Mouse (Mus musculus) ZHBTc4 (cell line): ENCODE data around the gene Rrnad1.
"Not testable (repeated sequence)": the region's sequence is repeated elsewhere in the genome, so short reads cannot be mapped to it uniquely, and the experiment has no call there.

Source experiments
- DNase-seq: peaks from one replicate; pipeline ENCODE4 v3.0.0-alpha.2; 2011; ENCODE audit warnings: low read depth, low spot score

The Rrnad1 gene

GRCm38 (mm10) chr3:87918551-87918950 lies 12.0 kb downstream of the Rrnad1 start:
- no peak for DNase-seq

GRCm38 (mm10) chr3:87916990-87917389 lies 13.5 kb downstream of the Rrnad1 start:
- no peak for DNase-seq

- no peak for DNase-seq
These were observed 16.6 kb downstream of the Rrnad1 start for GRCm38 (mm10) chr3:87913891-87914290.

DNA sequence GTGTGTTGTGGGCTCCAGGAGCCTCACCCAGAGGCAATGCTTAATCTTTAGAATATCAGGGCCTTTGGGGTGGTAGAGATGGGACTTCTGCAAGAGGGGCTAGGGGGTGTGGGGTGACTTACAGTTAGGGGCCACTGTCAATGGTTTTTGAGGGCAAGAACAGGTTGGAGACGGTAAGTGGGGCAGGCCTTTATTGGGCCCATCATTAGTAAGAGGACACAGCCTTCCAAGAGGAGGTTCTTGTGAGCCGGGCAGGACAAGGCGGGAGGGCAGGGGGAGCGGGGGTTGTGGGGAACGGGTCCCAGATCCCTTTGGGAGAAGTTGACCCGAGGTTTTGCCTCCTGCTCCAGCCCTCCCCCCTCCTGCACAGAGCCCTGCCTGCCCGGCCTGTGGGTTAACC lies 17.0 kb downstream of the Rrnad1 start:
- no peak for DNase-seq

DNA sequence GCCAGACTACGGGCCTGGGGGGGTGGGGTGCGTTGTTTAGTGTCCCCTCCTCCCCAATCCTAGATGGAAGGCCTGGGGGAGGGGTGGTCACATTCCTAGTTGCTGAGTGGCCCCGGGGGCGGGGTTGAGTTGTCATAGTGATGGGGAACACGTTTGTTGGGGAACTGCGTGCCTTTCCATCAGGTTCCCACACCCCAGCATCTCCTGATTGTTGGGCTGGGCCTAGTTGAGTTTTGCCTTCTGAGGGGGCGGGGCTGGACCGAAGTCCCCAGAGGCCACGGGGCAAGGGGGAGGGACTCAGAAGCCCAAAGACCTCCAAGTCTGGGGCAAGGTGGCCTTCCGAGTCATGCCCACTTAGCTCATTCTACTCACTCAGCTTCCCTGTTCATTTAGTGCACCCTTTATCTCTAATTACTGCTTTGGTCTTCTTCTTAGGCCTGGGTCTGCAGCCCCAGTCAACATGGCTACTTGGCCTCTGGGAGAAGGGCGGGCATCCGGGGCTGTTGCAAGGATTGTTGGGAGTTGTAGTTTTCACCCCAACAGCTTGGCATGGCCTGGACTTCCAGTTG lies 19.9 kb downstream of the Rrnad1 start:
- peak; percentile 96 for DNase-seq

DNA sequence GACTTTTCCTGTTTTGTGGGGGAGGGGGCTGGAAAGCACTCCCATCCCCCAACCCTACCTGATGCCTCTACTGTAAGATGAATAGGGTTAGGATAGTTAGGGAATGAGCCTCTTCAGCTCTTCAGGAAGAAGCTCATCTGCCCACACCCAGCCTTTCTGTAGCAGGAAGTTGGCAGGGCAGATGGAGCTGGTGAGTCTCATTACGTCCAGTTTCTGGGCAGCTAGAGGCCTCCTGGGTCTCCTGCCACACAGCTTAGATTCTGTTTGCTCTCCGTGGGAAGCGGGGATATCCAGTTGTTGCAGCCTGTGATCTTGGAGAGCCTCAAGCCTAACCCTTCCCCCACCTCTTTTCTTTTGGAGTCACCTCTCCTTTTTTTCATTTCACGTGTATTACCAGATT lies 20.6 kb downstream of the Rrnad1 start:
- DNase-seq: no peak

- DNase-seq: no peak
These were observed 21.1 kb downstream of the Rrnad1 start for GRCm38 (mm10) chr3:87909381-87909780.

DNA sequence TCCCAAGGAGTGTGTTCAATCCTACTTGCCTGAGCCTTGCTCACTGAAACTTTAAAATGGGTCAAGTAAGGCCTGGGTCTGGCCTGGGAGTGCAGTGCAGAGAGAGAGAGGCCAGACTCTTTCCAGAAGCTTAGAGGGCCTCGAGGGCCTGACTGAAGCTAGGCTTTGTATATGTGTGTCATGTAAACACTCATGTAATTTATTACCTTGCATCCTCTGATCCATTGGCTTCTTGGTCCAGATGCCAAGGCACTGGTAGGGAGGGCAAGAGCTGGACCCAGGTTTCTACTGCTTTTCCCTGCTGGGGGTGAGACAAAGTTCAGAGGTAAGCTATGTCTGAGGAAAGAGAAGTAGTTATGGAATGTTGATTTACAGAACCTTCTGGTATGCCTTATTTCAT lies 22.6 kb downstream of the Rrnad1 start:
- DNase-seq: no peak

DNA sequence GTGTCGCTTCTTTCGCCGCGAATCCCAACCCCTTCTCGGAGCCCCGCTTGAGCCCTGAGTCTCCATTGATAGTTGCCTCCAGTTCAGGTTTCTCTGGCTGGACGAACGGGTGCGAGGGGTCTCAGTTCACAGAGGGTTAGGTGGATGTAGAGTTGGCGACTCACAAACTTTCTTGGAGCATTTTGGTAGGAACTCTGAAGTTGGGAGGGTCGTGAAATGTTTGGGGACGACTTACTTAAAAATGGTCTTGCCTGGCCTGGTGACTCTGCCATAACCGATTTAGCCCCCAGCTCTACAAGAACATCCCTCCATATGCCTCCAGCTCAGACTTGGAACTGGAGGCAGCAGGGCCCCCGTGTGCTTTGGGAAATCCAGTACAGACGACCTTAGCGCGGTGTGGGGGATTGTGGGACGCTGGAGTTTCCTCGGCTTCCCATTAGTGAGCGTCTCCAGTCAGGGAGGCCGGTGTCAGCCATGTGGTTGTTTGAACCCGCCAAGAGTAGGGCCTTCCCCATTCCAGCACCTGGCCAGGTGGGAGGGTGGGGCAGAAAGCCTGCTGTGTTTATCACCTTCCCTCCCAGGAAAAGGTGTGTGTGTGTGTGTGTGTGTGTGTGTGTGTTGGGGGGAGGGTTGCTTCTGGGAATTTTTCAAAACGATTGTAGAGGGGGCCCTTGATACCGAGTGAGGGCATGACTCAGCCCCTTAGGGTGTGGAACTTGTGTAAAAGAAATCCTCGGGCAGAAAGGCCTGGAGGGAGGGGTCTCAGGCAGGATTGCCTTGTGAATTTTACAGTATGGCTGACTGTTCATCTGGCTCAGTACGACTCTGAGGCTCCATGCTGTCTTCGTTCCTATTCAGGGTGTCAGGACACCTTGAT lies 23.3 kb downstream of the Rrnad1 start:
- DNase-seq: peak; percentile 70

DNA sequence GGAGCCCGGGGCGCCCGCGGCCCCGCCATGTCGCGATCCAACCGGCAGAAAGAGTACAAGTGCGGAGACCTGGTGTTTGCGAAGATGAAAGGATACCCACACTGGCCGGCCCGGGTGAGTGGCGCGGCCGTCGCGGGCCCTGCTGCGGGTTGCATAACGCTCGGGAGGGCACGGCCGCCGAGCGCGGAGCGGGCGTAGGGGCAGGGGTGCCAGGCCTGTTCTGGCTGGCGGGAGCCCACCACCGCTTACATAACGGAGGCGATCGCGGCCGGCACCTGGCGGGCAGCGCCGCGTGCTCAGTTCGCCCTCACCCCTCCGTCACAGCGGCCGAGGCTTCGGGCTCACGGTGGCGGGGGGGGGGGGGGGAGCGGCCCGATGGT lies 23.9 kb downstream of the Rrnad1 start:
- peak; percentile 62 for DNase-seq

- peak; percentile 99 for DNase-seq
These were observed 24.5 kb downstream of the Rrnad1 start, which contains the start of gene Hdgf for GRCm38 (mm10) chr3:87905880-87906485. Gene Hdgf (plus strand): TSS chr3:87906321.

DNA sequence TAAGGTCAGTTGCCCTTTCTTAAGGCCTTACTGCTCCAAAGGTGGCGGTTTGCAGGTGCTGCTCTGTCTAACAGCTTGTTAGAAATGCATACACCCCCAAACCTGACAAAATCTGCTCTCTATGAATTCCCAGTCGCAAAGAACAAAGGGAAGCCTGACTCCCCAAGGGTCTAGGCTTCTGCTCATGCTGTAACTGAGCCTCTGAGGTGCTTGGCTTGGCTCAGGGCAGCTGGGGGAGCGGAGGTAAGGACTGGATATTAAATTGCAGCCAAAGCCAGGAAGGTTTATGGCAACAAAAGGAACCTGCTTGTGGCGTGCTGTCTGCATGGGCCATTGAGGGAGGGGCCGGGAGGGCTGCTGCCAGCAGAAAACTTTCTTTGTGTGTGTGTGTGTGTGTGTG lies 26.7 kb downstream of the Rrnad1 start:
- no peak for DNase-seq

DNA sequence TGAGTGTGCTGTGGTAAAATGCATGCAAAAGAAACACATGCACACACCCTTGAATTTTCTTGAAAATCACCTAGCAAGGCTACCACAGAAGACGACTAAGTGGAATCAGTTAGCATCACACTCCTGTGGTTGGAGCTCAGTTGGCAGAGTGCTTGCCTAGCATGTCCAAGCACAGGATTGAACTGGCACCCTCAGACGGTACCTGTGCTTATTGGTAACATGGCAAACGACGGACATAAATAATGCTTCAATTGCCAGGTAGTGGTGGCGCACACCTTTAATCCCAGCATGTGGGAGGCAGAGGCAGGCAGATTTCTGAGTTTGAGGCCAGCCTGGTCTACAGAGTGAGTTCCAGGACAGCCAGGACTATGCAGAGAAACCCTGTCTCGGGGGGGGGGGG lies 28.6 kb downstream of the Rrnad1 start:
- DNase-seq: not testable (repeated sequence)

DNA sequence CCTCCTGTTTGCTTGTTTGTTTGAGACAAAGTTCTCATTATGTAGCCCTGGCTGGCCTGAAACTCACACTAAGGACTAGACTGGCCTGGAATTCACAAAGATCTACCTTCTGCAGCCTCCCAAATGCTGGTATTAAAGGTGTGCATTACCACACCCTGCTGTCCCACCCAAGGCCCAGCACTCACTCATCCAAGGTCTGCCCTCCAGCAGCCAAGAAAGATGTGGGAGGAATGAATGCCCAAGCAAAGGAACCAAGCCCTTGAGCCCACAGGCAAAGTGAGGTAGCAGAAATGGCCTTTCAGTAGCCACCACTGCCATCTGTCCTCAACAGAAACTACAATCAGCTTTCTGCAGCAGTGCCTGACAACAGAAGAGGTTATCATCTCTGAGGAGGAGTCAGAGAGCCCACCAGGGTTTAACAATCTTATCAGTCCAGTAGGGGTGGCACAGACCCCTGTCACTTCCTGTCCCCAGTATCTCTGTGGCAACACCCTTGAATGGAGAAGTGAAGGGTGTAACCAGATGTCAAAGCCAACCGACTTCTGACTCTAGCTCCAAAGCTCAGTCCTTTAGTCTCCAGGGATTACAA lies 29.4 kb downstream of the Rrnad1 start:
- DNase-seq: no peak

GRCm38 (mm10) chr3:87899776-87900175 lies 30.7 kb downstream of the Rrnad1 start:
- DNase-seq: no peak

DNA sequence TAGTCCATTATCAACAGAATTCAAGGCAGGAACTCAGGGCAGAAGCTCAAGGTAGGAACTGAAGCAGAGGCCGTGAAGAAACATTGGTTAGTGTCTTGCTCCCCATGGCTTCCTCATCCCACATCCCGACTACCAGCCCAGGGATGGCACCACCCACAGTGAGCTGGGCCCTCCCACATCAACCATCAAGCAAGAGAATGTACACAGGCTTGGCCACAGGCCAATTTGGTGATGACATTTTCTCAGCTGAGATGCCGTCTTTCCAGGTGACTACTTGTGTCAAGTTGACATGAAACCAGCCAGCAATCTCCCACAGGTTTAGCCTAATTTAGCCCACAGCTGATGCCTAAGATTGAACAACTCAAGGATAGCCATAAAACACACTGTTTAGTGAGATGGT lies 31.3 kb downstream of the Rrnad1 start:
- no peak for DNase-seq

- peak; percentile 87 for DNase-seq
These were observed 37.1 kb downstream of the Rrnad1 start for GRCm38 (mm10) chr3:87893367-87893905.

- DNase-seq: no peak
These were observed 39.0 kb downstream of the Rrnad1 start for GRCm38 (mm10) chr3:87891481-87891880.

GRCm38 (mm10) chr3:87887400-87887799 lies 43.1 kb downstream of the Rrnad1 start:
- peak; percentile 47 for DNase-seq

GRCm38 (mm10) chr3:87886416-87886815 lies 44.1 kb downstream of the Rrnad1 start:
- no peak for DNase-seq

GRCm38 (mm10) chr3:87886004-87886365 lies 44.5 kb downstream of the Rrnad1 start:
- no peak for DNase-seq
